ENCODE assay signal across 12 mouse cellular contexts in the genomic region with DNA sequence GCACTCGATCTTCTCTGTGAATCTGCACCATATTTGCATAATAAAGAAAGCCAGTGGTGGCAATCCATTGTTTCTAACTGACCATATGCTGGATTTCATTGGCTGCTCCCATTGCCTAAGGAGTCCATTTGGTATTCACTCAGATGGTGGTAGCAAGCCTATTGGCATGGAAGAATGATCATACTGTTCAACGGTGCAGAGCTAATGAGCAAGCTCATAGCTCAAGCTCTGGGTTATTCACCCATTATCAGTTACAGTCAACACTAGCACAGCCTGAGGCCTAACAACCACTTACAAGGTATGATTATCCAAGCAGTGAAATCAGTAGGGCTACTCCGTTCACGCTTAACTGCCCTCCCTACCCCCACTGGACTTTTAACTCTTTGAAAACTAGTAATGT.
DNase-seq lines count a peak whose midpoint lies in the region; ATAC-seq and TF ChIP-seq lines count a peak whose summit lies in the region.
"Had no signal": no experiment of that assay in that cellular context is flagged by ENCODE, and none has a peak within 500 bp of the region (broad histone marks: within the 10 kb centered on the region; RNA-seq: fewer than 3 reads in every experiment).

No protein-coding gene starts in this region.

- no peaks in the 10 kb centered on the region for H3K36me3 ChIP-seq in forebrain, embryonic 16.5 days (ENCODE audit: control insufficient read depth, insufficient read depth)
- H3K36me3 ChIP-seq in midbrain, embryonic 14.5 days (ENCODE audit: control insufficient read depth, insufficient read depth, low read length), result no peaks in the 10 kb centered on the region
- no peaks in the 10 kb centered on the region for H3K36me3 ChIP-seq in liver, embryonic 11.5 days (ENCODE audit: control insufficient read depth, insufficient read depth, low read length)
- no peaks in the 10 kb centered on the region for H3K36me3 ChIP-seq in liver, postnatal 0 days (replicated peaks; ENCODE audit: insufficient read depth, low read length)
- H3K36me3 ChIP-seq: limb, embryonic 15.5 days had no signal

- no peak overlapping the region for H3K4me2 ChIP-seq in forebrain, embryonic 16.5 days (ENCODE audit: low read length)
- no peak overlapping the region for H3K4me2 ChIP-seq in midbrain, embryonic 14.5 days (ENCODE audit: low read length)
- no peak overlapping the region for H3K4me2 ChIP-seq in liver, embryonic 11.5 days
- H3K4me2 ChIP-seq in liver, postnatal 0 days (ENCODE audit: low read depth, low read length), result no peak overlapping the region
- H3K4me2 ChIP-seq: limb, embryonic 15.5 days had no signal

- POLR2A ChIA-PET in Patski (lab: Charles Lee), result no interaction called here

- TF ChIP-seq CTCF in Patski (IDR thresholded peaks at IDR 0.05), result no peak
- no peak for TF ChIP-seq CTCF in liver, postnatal 0 days (IDR thresholded peaks at IDR 0.05; ENCODE audit: low read depth)

- peak; percentile 77 for ATAC-seq in Patski
- ATAC-seq in forebrain, embryonic 16.5 days, result peak; percentile 62
- ATAC-seq in midbrain, embryonic 14.5 days (ENCODE audit: low FRiP score, low TSS enrichment), result no peak
- no peak for ATAC-seq in liver, embryonic 11.5 days (replicated peaks; ENCODE audit: low FRiP score)
- ATAC-seq in liver, postnatal 0 days, result no peak

- peak; percentile 12 for DNase-seq in kidney, adult 9 months
- DNase-seq in kidney, adult 11 months, result no peak
- peak; percentile 92 for DNase-seq in Patski (ENCODE audit: low read depth, low spot score)
- peak; percentile 23 for DNase-seq in midbrain, embryonic 14.5 days
- DNase-seq in liver, embryonic 11.5 days (ENCODE audit: low spot score), result no peak
- DNase-seq in liver, postnatal 0 days, result no peak
- no peak for DNase-seq in lung, postnatal 36 days
- DNase-seq: cerebellum, adult 9-11 months; heart, adult 18-20 months; layer of hippocampus, postnatal 36 days had no signal

- in situ Hi-C loops in Patski (cut with MboI; ENCODE audit: low pct_unique_long_range_greater_than_20kb), result loop anchor here (10.0 kb wide), 1 partner anchor 442 kb away; no protein-coding TSS in a partner anchor

- H3K4me1 ChIP-seq in forebrain, embryonic 16.5 days (replicated peaks; ENCODE audit: control insufficient read depth, insufficient read depth, low read length), result peaks cover 21% of the 10 kb centered on the region
- peaks cover 24% of the 10 kb centered on the region for H3K4me1 ChIP-seq in midbrain, embryonic 14.5 days (ENCODE audit: control insufficient read depth, insufficient read depth, low read length)
- H3K4me1 ChIP-seq in liver, embryonic 11.5 days (replicated peaks; ENCODE audit: control insufficient read depth, insufficient read depth, low read length), result no peaks in the 10 kb centered on the region
- no peaks in the 10 kb centered on the region for H3K4me1 ChIP-seq in liver, postnatal 0 days (ENCODE audit: insufficient read depth)

- H3K4me3 ChIP-seq in forebrain, embryonic 16.5 days (replicated peaks; ENCODE audit: low read length), result no peak overlapping the region
- no peak overlapping the region for H3K4me3 ChIP-seq in midbrain, embryonic 14.5 days (replicated peaks; ENCODE audit: low read depth, low read length)
- H3K4me3 ChIP-seq in liver, embryonic 11.5 days (ENCODE audit: low read depth, low read length), result no peak overlapping the region
- H3K4me3 ChIP-seq in liver, postnatal 0 days (ENCODE audit: low read depth, low read length), result no peak overlapping the region
- H3K4me3 ChIP-seq: limb, embryonic 15.5 days had no signal

- WGBS in forebrain, embryonic 16.5 days, result 9% methylated on average over 4 of the region's 4 CpGs
- WGBS in midbrain, embryonic 14.5 days, result 14% methylated on average over 4 of the region's 4 CpGs
- WGBS in liver, embryonic 11.5 days, result 84% methylated on average over 4 of the region's 4 CpGs
- 75% methylated on average over 4 of the region's 4 CpGs for WGBS in liver, postnatal 0 days (ENCODE audit: insufficient replicate concordance)

- no peak for TF ChIP-seq EP300 in liver, postnatal 0 days (IDR thresholded peaks at IDR 0.05; ENCODE audit: low read depth)

- H3K27ac ChIP-seq in forebrain, embryonic 16.5 days (ENCODE audit: low read length), result no peak overlapping the region
- no peak overlapping the region for H3K27ac ChIP-seq in midbrain, embryonic 14.5 days (replicated peaks; ENCODE audit: low read depth, low read length)
- H3K27ac ChIP-seq in liver, embryonic 11.5 days (ENCODE audit: low read depth, low read length), result no peak overlapping the region
- no peak overlapping the region for H3K27ac ChIP-seq in liver, postnatal 0 days (ENCODE audit: low read depth)
- H3K27ac ChIP-seq: limb, embryonic 15.5 days had no signal

- H3K9me3 ChIP-seq in forebrain, embryonic 16.5 days (ENCODE audit: control insufficient read depth, low read length), result no peaks in the 10 kb centered on the region
- H3K9me3 ChIP-seq in midbrain, embryonic 14.5 days (ENCODE audit: control insufficient read depth, low read length), result no peaks in the 10 kb centered on the region
- no peaks in the 10 kb centered on the region for H3K9me3 ChIP-seq in liver, embryonic 11.5 days (ENCODE audit: control insufficient read depth, low read length)
- no peaks in the 10 kb centered on the region for H3K9me3 ChIP-seq in liver, postnatal 0 days (ENCODE audit: low read length)
- H3K9me3 ChIP-seq: limb, embryonic 15.5 days had no signal

- CTCF ChIA-PET in Patski (lab: Charles Lee), result interaction anchor here (0.9 to 1.2 kb wide), 2 partner anchors 12 to 118 kb away, joined by 3 to 4 read pairs; no protein-coding TSS in a partner anchor

- no peaks in the 10 kb centered on the region for H3K27me3 ChIP-seq in Patski
- H3K27me3 ChIP-seq in forebrain, embryonic 16.5 days (replicated peaks; ENCODE audit: control insufficient read depth, insufficient read depth, low read length), result no peaks in the 10 kb centered on the region
- no peaks in the 10 kb centered on the region for H3K27me3 ChIP-seq in midbrain, embryonic 14.5 days (ENCODE audit: control insufficient read depth, insufficient read depth, low read length)
- H3K27me3 ChIP-seq in liver, embryonic 11.5 days (replicated peaks; ENCODE audit: control insufficient read depth, insufficient read depth, low read length), result no peaks in the 10 kb centered on the region
- no peaks in the 10 kb centered on the region for H3K27me3 ChIP-seq in liver, postnatal 0 days (ENCODE audit: insufficient read depth, low read length)
- H3K27me3 ChIP-seq: limb, embryonic 15.5 days had no signal

- H3K9ac ChIP-seq in forebrain, embryonic 16.5 days (replicated peaks; ENCODE audit: low read depth, low read length), result no peak overlapping the region
- H3K9ac ChIP-seq in midbrain, embryonic 14.5 days (replicated peaks; ENCODE audit: low read length), result no peak overlapping the region
- H3K9ac ChIP-seq in liver, embryonic 11.5 days (ENCODE audit: low read depth, low read length), result no peak overlapping the region
- no peak overlapping the region for H3K9ac ChIP-seq in liver, postnatal 0 days (replicated peaks)
- H3K9ac ChIP-seq: limb, embryonic 15.5 days had no signal

Comparison
In these comparisons a context has a peak if more than half of its experiments do, and no peak if none do; other contexts are left out.
1. DNase-seq: peak in kidney, adult 9 months (single experiment), Patski (single experiment) and midbrain, embryonic 14.5 days (single experiment); none in kidney, adult 11 months (single experiment), liver, embryonic 11.5 days (single experiment), liver, postnatal 0 days (single experiment) and lung, postnatal 36 days (single experiment).
2. ATAC-seq: peak in Patski (single experiment) and forebrain, embryonic 16.5 days (single experiment); none in midbrain, embryonic 14.5 days (single experiment), liver, embryonic 11.5 days (single experiment) and liver, postnatal 0 days (single experiment).